Mouse (Mus musculus) MEL (cell line): Measurements from ENCODE around the gene 4930539E08Rik. TPM values are rescaled to one million over a fixed set of nuclear protein-coding genes. Genes with fewer than 3 reads are reported as not detected.

Source experiments
- DNase-seq: peaks from one replicate; pipeline ENCODE4 v3.0.0; 2011; ENCODE audit warnings: low read depth, low spot score
- H3K27ac ChIP-seq: 2 replicates; pipeline ENCODE4 v1.5.1; 2012; ENCODE audit warnings: low read depth, mild to moderate bottlenecking, control low read depth, low read length, moderate library complexity; ENCODE audit not compliant: control insufficient read depth
- H3K27me3 ChIP-seq, 2 experiments: fragments of 150-350 bp in 1 of 2; sonication (generic) in 1 of 2; 2 replicates each; pipeline ENCODE4 v1.6.1; 2012; ENCODE audit warnings: low read length in 2 of 2, mild to moderate bottlenecking in 2 of 2, improper control_type of control experiment in 1 of 2, moderate library complexity in 1 of 2; ENCODE audit not compliant: insufficient read depth in 2 of 2, control insufficient read depth in 1 of 2
- H3K36me3 ChIP-seq, 2 experiments: 2 replicates each; pipeline ENCODE4 v1.6.1; 2012 to 2014; ENCODE audit warnings: low read length in 2 of 2, improper control_type of control experiment in 1 of 2, inconsistent platforms in 1 of 2, mild to moderate bottlenecking in 1 of 2; ENCODE audit not compliant: insufficient read depth in 2 of 2, control insufficient read depth in 1 of 2
- H3K4me1 ChIP-seq, 2 experiments: fragments of 150-350 bp in 1 of 2; sonication (generic) in 1 of 2; 2 replicates each; pipeline ENCODE4 v1.6.1; 2012; ENCODE audit warnings: low read length in 2 of 2, improper control_type of control experiment in 1 of 2, mild to moderate bottlenecking in 1 of 2; ENCODE audit not compliant: insufficient read depth in 2 of 2, control insufficient read depth in 1 of 2
- H3K4me3 ChIP-seq, 2 experiments: fragments of 150-350 bp in 1 of 2; sonication (generic) in 1 of 2; 2 replicates each; pipeline ENCODE4 v1.5.1; 2012; ENCODE audit warnings: low read depth in 2 of 2, low read length in 2 of 2, mild to moderate bottlenecking in 2 of 2, moderate library complexity in 2 of 2, control low read depth in 1 of 2, improper control_type of control experiment in 1 of 2; ENCODE audit not compliant: control insufficient read depth in 1 of 2, insufficient read depth in 1 of 2
- H3K79me2 ChIP-seq: 2 replicates; pipeline ENCODE4 v1.6.1; 2012; ENCODE audit warnings: mild to moderate bottlenecking, low read length, moderate library complexity; ENCODE audit not compliant: control insufficient read depth, poor library complexity, insufficient read depth
- H3K9ac ChIP-seq: 2 replicates; pipeline ENCODE4 v1.6.1; 2012; ENCODE audit warnings: low read depth, mild to moderate bottlenecking, control low read depth, low read length, moderate library complexity; ENCODE audit not compliant: control insufficient read depth, poor library complexity, severe bottlenecking
- H3K9me3 ChIP-seq: fragments of 150-350 bp; sonication (generic); replicated peaks from 2 replicates; pipeline ENCODE4 v1.6.1; 2012; ENCODE audit warnings: mild to moderate bottlenecking, low read length, improper control_type of control experiment, moderate library complexity; ENCODE audit not compliant: insufficient read depth
- BHLHE40 ChIP-seq: IDR thresholded peaks from 2 replicates; pipeline ENCODE4 v1.6.1; 2012; ENCODE audit warnings: low read depth, mild to moderate bottlenecking, inconsistent platforms, low read length, improper control_type of control experiment, borderline replicate concordance
- CHD1 ChIP-seq: IDR thresholded peaks from 2 replicates; pipeline ENCODE4 v1.6.1; 2012; ENCODE audit warnings: low read depth, mild to moderate bottlenecking, inconsistent platforms, low read length, improper control_type of control experiment
- CHD2 ChIP-seq: IDR thresholded peaks from 2 replicates; pipeline ENCODE4 v1.6.1; 2011; ENCODE audit warnings: low read length, improper control_type of control experiment
- CTCF ChIP-seq, 3 experiments: IDR thresholded peaks in 2 of 3; conservative IDR thresholded peaks in 1 of 3; 2 replicates each; pipeline ENCODE4 v1.5.1; 2011 to 2012; ENCODE audit warnings: low read length in 3 of 3, low read depth in 2 of 3, mild to moderate bottlenecking in 2 of 3, improper control_type of control experiment in 1 of 3, inconsistent platforms in 1 of 3, mixed read lengths in 1 of 3, moderate library complexity in 1 of 3; ENCODE audit not compliant: control insufficient read depth in 1 of 3, insufficient read depth in 1 of 3, poor library complexity in 1 of 3, severe bottlenecking in 1 of 3
- E2F4 ChIP-seq: IDR thresholded peaks from 2 replicates; pipeline ENCODE4 v1.6.1; 2011; ENCODE audit warnings: low read depth, low read length, improper control_type of control experiment, borderline replicate concordance
- EP300 ChIP-seq, 2 experiments: IDR thresholded peaks; 2 replicates each; pipeline ENCODE4 v1.6.1; 2011; ENCODE audit warnings: improper control_type of control experiment in 2 of 2, low read length in 2 of 2, low read depth in 1 of 2, mild to moderate bottlenecking in 1 of 2
- GATA1 ChIP-seq: IDR thresholded peaks from 2 replicates; pipeline ENCODE4 v1.6.1; 2011; ENCODE audit warnings: low read depth, low read length, improper control_type of control experiment
- HCFC1 ChIP-seq: IDR thresholded peaks from 2 replicates; pipeline ENCODE4 v1.6.1; 2012; ENCODE audit warnings: low read depth, mild to moderate bottlenecking, inconsistent platforms, low read length, improper control_type of control experiment, moderate library complexity
- JUND ChIP-seq: IDR thresholded peaks from 2 replicates; pipeline ENCODE4 v1.6.1; 2011; ENCODE audit warnings: low read depth, mild to moderate bottlenecking, improper control_type of control experiment, low read length
- MAFK ChIP-seq: IDR thresholded peaks from 2 replicates; pipeline ENCODE4 v1.6.1; 2011; ENCODE audit warnings: low read depth, mild to moderate bottlenecking, low read length, improper control_type of control experiment, borderline replicate concordance
- MAX ChIP-seq: IDR thresholded peaks from 2 replicates; pipeline ENCODE4 v1.6.1; 2011; ENCODE audit warnings: low read length, improper control_type of control experiment
- MAZ ChIP-seq: IDR thresholded peaks from 2 replicates; pipeline ENCODE4 v1.6.1; 2012; ENCODE audit warnings: low read depth, mild to moderate bottlenecking, inconsistent platforms, low read length, improper control_type of control experiment
- MXI1 ChIP-seq: IDR thresholded peaks from 2 replicates; pipeline ENCODE4 v1.6.1; 2011; ENCODE audit warnings: mild to moderate bottlenecking, low read depth, low read length, improper control_type of control experiment
- NELFE ChIP-seq: IDR thresholded peaks from 2 replicates; pipeline ENCODE4 v1.6.1; 2011; ENCODE audit warnings: low read depth, low read length, improper control_type of control experiment
- POLR2AphosphoS5 ChIP-seq: IDR thresholded peaks from 2 replicates; pipeline ENCODE4 v1.6.1; 2012; ENCODE audit warnings: low read depth, borderline replicate concordance, mild to moderate bottlenecking, inconsistent platforms, low read length, moderate library complexity, mixed read lengths
- RAD21 ChIP-seq: IDR thresholded peaks from 2 replicates; pipeline ENCODE4 v1.6.1; 2011; ENCODE audit warnings: mild to moderate bottlenecking, low read depth, low read length, improper control_type of control experiment
- SIN3A ChIP-seq: IDR thresholded peaks from 2 replicates; pipeline ENCODE4 v1.6.1; 2012; ENCODE audit warnings: low read length, improper control_type of control experiment, inconsistent platforms
- SMC3 ChIP-seq: IDR thresholded peaks from 2 replicates; pipeline ENCODE4 v1.6.1; 2011; ENCODE audit warnings: low read depth, low read length, improper control_type of control experiment
- TAL1 ChIP-seq: IDR thresholded peaks from 2 replicates; pipeline ENCODE4 v1.6.1; 2012; ENCODE audit warnings: mild to moderate bottlenecking, inconsistent platforms, low read length, moderate library complexity, mixed read lengths
- TBP ChIP-seq: IDR thresholded peaks from 2 replicates; pipeline ENCODE4 v1.8.0; 2011; ENCODE audit warnings: low read depth, low read length, improper control_type of control experiment
- TCF12 ChIP-seq: IDR thresholded peaks from 2 replicates; pipeline ENCODE4 v1.6.1; 2014; ENCODE audit warnings: low read depth, mild to moderate bottlenecking, inconsistent platforms, low read length, improper control_type of control experiment, moderate library complexity
- UBTF ChIP-seq: IDR thresholded peaks from 2 replicates; pipeline ENCODE4 v1.6.1; 2012; ENCODE audit warnings: low read depth, mild to moderate bottlenecking, inconsistent platforms, low read length, improper control_type of control experiment, moderate library complexity, borderline replicate concordance; ENCODE audit not compliant: insufficient read depth
- USF1 ChIP-seq: IDR thresholded peaks from 2 replicates; pipeline ENCODE4 v1.6.1; 2014; ENCODE audit warnings: low read depth, mild to moderate bottlenecking, inconsistent platforms, low read length, improper control_type of control experiment, moderate library complexity
- ZC3H11A ChIP-seq: IDR thresholded peaks from 2 replicates; pipeline ENCODE4 v1.6.1; 2012; ENCODE audit warnings: low read depth, mild to moderate bottlenecking, inconsistent platforms, low read length, improper control_type of control experiment
- ZMIZ1 ChIP-seq: IDR thresholded peaks from 2 replicates; pipeline ENCODE4 v1.6.1; 2012; ENCODE audit warnings: low read depth, mild to moderate bottlenecking, inconsistent platforms, low read length, improper control_type of control experiment, moderate library complexity
- polyA plus RNA-seq, 2 experiments: library from polyadenylated mRNA; stranded (reverse) in 1 of 2; unstranded in 1 of 2; fragments of >175 nt in 1 of 2; fragments of >200 nt in 1 of 2; gene quantifications; 2 replicates each; pipeline versions ENCODE4 v1.2.1 to v1.2.4; 2012; ENCODE audit warnings: low replicate concordance in 2 of 2, low read depth in 1 of 2; ENCODE audit not compliant: insufficient read length in 2 of 2, insufficient read depth in 1 of 2, missing spikeins in 1 of 2
- total RNA-seq: library from RNA; depleted of rRNA; stranded (reverse); fragments of 300-350 nt; gene quantifications from 2 replicates; pipeline ENCODE4 v1.2.3, GENCODE M21; 2012

The 4930539E08Rik gene
- total and polyA plus RNA-seq, 3 experiments: 0.01 to 0.04 TPM; not detected in 1

DNA sequence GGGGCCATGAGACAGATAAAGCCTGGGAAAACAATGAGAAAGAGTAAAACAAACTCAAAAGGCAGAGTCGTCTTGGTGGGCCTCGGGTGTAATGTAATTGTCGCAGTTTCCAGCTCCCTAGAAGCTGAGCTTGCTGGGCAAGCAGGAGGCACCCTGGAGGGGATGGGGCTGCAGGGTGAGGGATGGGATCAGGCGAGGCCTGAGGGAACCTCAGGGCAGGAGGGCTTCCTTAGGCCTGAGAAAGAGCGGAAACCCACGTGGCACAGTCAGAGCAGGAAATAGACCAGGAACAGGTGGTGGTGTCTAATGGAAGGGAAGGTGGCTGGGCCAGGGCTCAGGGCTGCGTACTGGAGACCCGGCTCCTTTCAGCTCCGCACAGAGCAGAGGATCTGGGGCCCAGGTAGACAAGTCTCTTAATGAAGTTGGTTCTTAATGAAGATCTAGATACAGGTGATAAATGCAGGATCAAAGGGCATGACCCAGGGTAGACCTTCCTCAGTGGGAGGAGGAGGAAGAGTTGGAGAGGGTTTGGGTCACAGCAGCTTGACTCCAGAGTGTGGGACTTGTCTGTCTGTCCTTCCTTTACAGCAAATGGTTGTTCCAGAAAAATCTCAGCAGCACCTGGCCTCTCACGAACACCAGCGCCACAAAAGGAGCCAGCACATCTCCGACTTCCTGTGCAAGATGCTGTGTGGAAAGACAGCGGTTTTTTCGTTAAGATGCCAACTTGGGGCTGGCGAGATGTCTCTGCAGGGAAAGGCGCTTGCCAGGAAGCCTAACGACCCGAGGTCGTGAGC lies 19.2 kb upstream of the 4930539E08Rik start:
- no peak for DNase-seq
- no peak for TF ChIP-seq ZMIZ1
- no peak for TF ChIP-seq CHD1
- TF ChIP-seq RAD21: no peak
- no peak for TF ChIP-seq GATA1
- no peak for TF ChIP-seq SMC3
- no peak for TF ChIP-seq TAL1
- no peak for TF ChIP-seq MAZ
- TF ChIP-seq UBTF: no peak
- TF ChIP-seq NELFE: no peak
- no peak for TF ChIP-seq POLR2AphosphoS5
- TF ChIP-seq SIN3A: no peak
- no peak for TF ChIP-seq TBP
- TF ChIP-seq MXI1: no peak
- TF ChIP-seq CTCF (IDR thresholded peaks at IDR 0.05 in 2 of 3, conservative IDR thresholded peaks at IDR 0.05 in 1 of 3; ENCODE audit: control insufficient read depth in 1 of 3, insufficient read depth in 1 of 3, low read depth in 2 of 3, low read length in 3 of 3, poor library complexity in 1 of 3, severe bottlenecking in 1 of 3): no peak
- no peak for TF ChIP-seq HCFC1
- TF ChIP-seq USF1: no peak
- TF ChIP-seq TCF12: no peak
- TF ChIP-seq MAFK: no peak
- no peak for TF ChIP-seq BHLHE40
- H3K4me1 ChIP-seq: peaks cover 0 to 9% of the 10 kb centered on the region in 2 experiments; a peak in 3 of 4 replicates
- H3K9me3 ChIP-seq: no peaks in the 10 kb centered on the region
- H3K79me2 ChIP-seq: no peaks in the 10 kb centered on the region; the same call in 1 of the 2 replicates
- H3K4me3 ChIP-seq: no peak overlapping the region
- no peaks in the 10 kb centered on the region for H3K27me3 ChIP-seq
- H3K9ac ChIP-seq: no peak overlapping the region
- no peak overlapping the region for H3K27ac ChIP-seq
- H3K36me3 ChIP-seq: peaks cover 0 to 10% of the 10 kb centered on the region in 2 experiments; a peak in 2 of 4 replicates

- no peak overlapping the region for H3K27ac ChIP-seq
- TF ChIP-seq ZC3H11A (no peak), CHD2 (no peak), NELFE (no peak), POLR2AphosphoS5 (no peak), E2F4 (no peak), EP300 (IDR thresholded peaks at IDR 0.05; ENCODE audit: low read depth in 1 of 2, low read length in 2 of 2) (no peak), MAX (no peak), JUND (no peak), BHLHE40 (no peak)
Observed at GRCm38 (mm10) chr17:28932274-28932673, 17.1 kb upstream of the 4930539E08Rik start.

More at GRCm38 (mm10) chr17:28932274-28932673, 17.1 kb upstream of the 4930539E08Rik start:
- Histone ChIP-seq H3K79me2 (no peaks in the 10 kb centered on the region; the same call in 1 of the 2 replicates), H3K9ac (no peak overlapping the region), H3K4me1 (peaks cover 0 to 16% of the 10 kb centered on the region in 2 experiments; a peak in 3 of 4 replicates), H3K27me3 (no peaks in the 10 kb centered on the region), H3K36me3 (peaks cover 0 to 10% of the 10 kb centered on the region in 2 experiments; a peak in 2 of 4 replicates), H3K4me3 (no peak overlapping the region), H3K9me3 (no peaks in the 10 kb centered on the region)
- no peak for DNase-seq
